Mouse (Mus musculus) spleen, adult 18-20 months (tissue): ENCODE measurements around the gene Gm20721.
A peak's percentile ranks its signal among the peaks of the same experiment; 100 is the strongest.
"Not testable (repeated sequence)": the region's sequence is repeated elsewhere in the genome, so short reads cannot be mapped to it uniquely, and the experiment has no call there.

ENCODE experiments used
- DNase-seq, 2 experiments: peaks; one replicate each; pipeline ENCODE4 v3.0.0; 2022; ENCODE audit warnings: mixed read lengths in 2 of 2

Gm20721 gene

DNA sequence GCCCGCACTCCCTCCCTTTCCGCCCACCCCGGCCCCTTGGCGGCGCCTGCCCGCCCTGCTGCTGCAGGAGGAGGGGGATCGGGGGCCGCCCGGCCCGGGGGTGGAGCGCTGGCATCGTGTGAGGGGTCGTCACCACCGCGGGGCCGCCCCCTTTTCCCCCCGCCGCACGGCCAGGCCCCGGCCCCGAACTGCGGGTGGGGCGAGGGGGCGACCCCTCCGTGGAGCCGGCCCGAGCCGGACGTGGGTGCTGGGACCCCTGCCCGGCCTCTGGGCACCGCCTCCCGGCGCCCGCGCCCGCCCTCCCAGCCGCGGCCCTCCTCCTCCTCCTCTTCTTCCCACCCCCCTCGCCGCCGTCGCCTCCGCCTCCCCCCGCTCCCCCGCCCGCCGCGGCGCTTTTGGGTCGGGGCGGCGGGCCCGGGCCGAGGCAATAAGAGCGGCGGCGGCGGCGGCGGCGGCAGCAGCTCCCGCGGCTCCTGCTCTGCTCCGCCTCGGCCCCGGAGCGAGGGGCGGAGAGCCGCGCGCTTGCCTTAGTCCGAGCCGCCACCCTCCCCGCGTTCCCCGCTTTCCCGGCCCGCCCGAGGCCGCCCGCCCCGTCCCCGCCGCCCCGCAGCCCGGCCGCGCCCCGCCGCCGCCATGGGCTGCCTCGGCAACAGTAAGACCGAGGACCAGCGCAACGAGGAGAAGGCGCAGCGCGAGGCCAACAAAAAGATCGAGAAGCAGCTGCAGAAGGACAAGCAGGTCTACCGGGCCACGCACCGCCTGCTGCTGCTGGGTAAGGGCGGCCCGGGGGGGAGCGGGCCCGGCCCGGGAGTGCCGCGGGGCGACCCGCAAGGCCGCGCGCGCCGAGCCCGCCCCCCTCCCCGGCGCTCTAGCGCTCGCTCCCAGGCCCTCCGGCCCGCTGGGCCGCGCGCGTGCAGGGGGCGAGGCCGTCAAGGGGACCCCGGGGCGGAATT, 16.6 kb downstream of the Gm20721 start:
- DNase-seq: peak; percentile 72 to 79

DNA sequence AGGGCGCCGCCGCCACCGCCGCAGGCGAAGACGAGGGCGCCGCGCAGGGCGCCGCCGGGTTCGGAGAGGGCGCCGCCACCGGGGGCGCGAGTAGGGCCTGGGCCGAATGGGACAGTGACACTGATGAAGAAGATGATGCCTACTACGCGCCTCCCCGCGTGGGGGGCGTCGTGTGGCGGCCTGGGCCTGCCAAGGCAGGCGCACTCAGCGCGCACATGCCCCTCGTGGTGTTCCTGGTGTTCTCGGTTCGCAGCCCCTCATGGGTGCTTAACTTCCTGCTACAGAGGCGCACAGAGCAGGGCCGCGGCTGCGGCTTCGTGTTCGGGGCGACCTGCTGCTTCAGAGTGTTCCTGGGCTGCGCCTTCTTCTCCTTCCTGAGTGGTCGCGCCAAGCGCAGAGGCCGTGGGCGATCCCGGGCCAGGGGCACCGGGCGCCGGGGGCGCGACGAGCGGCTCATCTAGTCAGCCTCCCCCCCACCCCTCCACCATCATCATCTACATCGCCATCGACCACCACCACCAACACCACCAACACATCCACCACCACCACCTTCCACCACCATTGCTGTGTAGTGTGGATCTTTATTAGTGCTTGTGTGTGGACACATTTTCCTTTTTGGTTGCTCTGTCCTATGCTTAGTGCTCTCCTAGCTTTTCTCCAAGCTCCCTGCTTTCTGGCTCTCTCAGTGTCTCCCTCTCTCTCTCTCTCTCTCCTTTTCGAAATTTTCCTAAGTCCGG, 17.4 kb downstream of the Gm20721 start:
- DNase-seq: peak; percentile 52 to 53

DNA sequence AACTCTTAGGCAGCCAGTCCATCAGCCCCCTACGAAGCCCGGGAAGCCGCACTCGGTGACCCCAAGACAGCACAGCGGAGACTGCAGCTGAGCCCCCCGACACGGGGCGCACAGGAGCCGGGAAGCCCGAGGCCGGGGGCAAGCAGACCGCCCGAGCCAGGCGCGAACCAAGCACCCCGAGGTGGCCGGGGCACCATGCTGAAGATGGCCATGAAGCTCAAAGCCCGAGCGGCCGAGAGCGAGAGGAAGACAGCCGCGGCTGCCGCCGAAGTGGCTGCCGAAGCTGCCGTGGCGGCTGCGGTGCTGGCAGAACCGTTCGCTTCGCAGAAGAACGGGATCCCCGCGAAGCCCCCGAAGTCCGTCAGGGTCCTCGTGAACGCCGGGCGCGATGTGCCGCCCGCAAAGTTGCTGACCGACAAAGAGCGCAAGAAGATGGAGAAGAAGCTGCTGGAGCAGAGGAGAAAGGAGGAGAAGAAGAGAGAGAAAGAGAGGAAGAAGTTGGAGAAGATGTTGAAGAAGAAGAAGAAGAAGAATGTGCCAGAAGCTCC, 18.1 kb downstream of the Gm20721 start:
- DNase-seq: peak; percentile 23 to 39

DNA sequence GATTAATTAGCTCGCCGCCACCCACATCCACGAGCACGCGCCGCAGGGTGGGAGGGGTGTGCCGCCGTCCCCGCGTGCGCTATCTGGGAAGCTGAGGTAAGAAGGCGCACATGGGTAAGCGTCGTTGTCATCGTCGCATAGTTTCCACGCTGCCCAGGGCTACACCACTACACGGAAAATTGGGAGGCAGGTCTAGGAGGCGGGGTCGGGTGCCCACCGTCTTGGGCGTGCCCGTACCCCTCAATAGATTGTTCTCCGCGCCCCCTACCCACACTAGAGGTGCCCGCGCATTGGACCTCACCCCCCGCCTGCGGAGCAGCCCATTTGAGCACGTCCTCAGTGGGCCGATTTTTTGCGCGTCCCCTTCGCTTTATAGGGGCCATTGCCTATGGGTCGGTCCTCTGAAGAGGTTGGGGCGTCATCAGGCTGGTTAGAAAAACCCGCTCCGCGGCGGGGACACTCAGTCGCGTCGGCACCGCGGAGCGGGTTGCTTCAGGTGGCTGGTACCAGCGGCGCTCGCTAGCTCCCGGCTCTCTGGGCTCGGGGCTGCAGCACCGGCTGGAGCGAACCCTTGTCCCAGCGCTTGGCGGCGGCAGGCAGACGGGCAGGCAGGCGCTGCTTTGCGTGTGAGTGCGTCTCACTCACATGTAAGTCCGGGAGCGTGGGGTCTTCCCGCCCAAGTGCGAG, 19.1 kb downstream of the Gm20721 start:
- peak; percentile 66 to 67 for DNase-seq

DNA sequence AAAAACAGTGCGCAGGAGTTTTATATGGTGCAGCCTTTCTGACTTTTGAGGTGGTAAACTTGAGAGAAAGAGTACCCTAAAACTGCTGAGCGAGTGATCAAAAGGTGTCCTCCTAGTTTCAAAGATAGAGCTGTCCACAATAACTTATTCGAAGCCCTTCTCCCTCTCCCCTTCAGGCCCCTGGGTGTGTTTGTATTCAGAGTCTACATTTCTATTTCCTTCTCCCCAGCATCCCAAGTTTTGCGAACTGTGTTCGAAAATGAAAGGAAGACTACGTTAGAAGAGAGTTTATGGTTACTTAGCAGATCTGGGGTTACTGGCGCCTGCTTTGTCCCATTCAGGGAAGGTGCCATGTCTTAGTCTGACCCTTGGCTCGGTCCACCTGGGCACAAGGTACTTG, 20.0 kb downstream of the Gm20721 start:
- DNase-seq: no peak

DNA sequence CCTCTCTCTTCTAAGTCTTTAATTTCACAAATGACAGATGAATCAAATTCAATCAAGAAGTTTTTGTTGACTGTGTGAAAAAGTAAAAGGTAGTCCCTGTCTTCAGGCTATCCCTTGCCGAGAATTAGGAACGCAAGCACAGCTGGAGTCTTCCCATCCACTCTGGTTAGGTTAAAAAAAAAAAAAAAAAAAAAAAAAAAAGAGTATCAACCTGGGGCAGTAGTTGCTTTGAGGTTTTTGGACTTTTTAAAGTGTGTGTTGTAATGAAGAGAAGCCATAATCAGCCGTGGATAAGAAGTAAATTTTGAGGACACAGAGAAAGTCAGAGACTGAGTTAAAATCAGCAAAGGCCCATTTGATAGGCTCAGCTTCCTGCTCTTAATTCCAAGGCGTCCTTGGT, 20.5 kb downstream of the Gm20721 start:
- no peak for DNase-seq

DNA sequence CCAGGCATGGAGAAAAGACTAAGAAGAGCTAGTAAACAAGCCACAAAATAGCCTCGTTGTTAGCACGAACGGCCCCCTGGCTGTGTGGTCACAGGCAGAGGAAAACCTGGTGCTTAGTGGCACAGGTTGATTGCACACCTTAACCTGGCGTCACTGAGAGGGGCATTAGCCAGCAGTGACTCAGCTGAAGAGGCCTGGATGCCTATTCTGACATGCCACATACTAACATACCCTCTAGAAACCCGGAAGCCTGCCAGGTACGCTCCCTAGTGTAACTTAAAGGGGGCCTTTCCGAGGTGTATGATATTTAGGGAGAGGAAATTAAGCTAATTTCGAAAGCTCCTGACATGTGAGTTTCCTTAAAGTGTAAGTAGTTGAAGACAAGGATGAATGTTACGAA, 29.9 kb downstream of the Gm20721 start:
- no peak for DNase-seq

DNA sequence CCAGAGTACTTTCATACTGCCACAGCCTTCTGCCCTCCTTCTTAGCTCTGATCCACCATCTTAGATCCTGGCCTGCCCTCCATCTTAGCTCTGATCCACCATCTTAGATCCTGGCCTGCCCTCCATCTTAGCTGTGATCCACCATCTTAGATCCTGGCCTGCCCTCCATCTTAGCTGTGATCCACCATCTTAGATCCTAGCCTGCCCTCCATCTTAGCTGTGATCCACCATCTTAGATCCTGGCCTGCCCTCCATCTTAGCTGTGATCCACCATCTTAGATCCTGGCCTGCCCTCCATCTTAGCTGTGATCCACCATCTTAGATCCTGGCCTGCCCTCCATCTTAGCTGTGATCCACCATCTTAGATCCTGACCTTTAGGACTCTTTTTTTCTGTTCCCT, 31.1 kb downstream of the Gm20721 start:
- not testable (repeated sequence) for DNase-seq

DNA sequence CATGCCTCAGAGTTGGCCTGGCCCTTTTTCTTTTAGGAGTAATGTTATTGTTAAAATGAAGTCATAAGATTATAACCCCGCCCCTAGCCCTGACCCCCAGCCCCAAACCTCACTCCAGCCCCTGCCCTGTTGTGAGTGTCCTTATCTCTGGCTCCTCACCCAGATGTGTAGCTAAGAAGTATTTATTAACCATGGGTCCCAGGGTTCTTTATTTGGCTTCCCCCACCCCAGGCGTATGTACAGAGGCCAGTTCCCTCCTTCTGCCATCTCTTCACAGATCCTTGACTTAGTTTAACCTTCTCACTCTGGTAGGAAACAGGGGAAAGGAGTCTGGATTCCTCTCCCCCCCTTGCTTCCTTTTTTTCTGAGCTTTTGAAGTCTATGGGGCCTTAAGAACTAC, 33.9 kb downstream of the Gm20721 start:
- no peak for DNase-seq

DNA sequence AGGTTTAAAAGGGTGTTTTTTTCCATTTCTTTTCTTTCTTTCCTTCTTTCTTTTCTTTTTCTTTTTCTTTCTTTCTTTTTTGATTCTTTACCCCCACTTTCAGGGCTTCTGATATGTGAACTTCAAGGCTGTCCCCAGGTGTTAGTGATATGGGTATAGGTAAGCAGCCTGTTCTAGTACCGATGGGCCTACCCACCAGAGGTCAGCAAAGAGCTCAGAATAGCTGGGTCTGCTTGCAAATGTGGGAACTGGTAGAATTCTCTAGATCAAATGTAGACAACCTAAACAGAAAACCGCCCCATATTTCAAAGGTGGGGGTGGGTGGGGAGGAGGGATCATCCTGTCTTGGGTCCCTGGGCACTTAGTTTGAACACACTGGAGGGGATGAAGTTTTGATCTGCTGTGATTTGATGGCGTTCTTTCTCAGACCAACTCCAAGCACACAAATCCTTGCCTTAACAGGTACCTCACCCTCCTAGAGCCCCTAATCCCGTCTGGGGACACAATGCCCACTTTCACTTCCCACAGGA, 34.3 kb downstream of the Gm20721 start:
- peak; percentile 70 to 83 for DNase-seq

DNA sequence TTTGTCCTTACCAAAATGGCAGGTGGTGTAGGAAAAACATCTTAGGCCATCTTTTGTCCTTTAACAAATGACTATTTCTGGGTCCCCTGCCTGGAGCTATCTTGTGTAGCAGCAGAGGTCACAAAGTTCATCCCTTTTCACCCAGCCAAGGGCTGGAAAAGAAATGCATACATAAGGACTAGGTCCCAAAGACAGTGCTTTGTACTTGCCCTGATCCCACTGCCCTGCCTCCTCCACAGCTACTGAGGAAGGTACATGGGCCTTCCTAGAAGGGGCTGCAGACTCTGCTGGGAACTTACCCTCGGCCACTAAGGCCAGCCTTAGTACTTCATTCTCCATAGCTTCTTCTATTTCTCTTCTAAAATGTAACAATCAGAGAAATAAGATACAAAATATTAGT, 34.9 kb downstream of the Gm20721 start:
- DNase-seq: no peak

DNA sequence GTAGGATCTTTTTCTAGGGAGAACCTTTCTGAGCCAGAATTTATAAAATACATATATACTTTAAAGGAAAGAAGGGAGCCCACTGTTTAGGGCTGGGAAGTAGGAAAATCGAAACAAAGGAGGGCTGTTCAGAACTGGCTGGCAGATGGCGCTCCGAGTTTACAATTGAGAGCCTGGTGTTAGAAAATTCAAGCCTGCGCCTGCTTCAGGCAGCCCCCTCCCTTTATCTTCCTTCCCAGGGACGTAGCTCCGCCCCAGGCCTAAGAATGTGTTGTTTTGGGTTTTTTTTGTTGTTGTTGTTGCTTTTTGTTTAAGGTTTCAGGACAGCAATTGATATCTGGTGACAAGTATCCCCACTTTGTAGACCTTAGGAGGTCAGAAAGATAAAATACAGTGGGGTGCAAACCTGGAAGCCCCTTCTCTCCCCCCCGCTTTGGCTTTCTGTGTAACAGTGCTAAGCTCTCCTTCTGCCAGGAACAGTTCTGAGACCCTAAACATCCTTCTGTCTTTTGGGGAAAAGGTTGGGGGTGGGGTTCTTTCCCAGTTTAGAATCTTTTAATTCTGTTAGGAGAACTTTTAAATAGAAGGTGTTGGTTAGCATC, 35.5 kb downstream of the Gm20721 start:
- peak; percentile 25 to 61 for DNase-seq

DNA sequence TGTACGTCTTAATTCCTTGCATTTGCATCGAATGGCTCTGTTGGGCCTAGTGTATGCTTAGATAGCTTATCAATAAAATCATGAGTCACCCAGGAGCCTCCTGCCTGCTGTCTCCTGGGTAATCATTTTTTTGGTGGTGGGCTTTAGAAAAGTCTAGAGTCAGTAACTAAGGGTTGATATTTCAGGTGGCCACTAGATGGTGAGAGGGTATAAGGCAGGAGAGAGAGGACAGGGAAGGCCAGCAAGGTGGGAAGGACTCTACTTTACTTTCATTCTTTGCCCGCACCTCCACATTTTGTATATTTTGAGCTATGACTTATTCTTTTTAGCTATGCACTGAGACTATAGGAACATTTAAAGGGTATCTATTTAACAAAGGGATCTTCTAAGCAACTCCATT, 38.6 kb downstream of the Gm20721 start:
- no peak for DNase-seq

DNA sequence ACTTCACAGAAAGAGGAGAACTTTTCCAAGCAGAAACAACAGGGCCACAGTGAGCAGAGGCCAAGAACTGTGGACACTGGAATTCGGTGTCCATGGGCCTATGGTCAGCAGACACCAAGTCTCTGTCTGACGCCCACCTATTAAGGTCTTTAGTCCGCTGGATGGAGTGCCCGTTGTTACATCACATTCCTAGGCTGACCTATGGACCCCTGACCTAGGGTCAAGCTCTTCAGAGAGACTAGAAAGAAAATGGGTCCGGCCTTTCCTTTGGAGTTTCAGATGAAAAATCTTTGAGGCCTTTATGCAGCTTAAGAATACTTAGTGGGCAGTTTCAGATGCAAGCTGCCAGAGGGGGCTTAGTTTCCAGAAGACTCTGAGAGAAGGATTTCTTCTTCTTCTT, 40.9 kb downstream of the Gm20721 start:
- no peak for DNase-seq

DNA sequence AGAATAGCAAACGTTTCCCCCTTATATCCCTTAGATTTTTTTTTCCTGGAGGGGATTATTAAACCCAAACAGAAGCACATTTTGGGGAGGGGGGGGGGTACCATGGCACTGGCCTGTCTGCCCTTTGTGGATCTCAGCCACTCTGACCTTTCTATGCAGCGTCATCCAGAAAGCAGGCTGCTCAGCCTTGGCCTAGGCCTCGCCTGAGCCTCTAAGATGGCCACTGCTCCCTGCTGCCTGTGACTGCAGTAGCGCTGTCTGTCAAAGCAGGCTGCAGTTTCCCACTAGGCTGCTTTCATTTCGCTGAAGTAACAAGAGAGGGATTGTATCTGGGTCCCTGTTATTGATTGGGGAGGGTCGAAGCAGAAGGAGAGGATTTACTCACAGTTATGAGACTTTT, 44.0 kb downstream of the Gm20721 start:
- DNase-seq: no peak

DNA sequence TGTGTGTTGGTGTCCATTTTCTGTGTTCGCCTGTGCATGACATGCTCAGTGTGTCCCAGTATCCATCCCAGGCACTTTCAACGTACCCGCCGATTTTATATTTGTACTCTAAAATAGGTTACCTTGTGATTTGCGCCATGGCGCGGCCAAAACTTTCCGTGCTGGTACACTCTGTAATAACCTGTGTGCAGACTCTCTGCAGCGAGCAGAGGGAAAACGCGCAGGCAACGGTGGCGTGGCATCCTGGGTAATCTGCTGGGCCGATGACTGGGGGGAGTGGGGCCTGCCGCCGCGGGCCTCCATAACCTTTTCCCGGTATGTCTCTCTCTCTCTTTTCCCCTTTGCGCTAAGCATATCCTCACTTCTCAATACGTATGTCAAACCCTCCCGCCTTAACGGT, 45.8 kb downstream of the Gm20721 start:
- DNase-seq: no peak

DNA sequence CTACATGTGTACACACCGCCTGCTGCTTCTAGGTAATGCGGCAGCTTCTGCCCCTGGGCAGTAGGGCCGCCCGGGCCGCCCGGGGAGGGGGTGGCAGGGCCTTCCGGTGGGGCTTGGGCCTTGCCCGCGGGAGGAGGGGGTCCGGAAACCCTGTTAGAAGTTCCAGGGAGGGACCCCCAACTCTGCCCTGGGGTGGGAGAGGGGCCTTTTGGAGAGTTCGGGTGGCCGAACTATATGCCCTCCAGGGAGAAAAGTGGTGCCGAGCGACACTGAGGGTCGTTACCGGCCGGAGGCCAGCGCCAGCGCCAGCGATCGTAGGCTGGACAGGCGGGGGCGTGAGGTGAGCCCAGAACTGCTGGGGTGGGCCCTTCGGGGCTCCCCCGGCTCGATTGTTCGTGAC, 46.3 kb downstream of the Gm20721 start:
- DNase-seq: no peak

DNA sequence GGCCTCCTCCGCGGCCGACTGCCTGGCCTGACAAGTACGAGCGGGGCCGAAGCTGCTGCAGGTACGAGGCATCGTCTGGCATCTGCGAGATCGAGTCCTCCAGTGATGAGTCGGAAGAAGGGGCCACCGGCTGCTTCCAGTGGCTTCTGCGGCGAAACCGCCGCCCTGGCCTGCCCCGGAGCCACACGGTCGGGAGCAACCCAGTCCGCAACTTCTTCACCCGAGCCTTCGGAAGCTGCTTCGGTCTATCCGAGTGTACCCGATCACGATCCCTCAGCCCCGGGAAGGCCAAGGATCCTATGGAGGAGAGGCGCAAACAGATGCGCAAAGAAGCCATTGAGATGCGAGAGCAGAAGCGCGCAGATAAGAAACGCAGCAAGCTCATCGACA, 46.7 kb downstream of the Gm20721 start:
- no peak for DNase-seq

DNA sequence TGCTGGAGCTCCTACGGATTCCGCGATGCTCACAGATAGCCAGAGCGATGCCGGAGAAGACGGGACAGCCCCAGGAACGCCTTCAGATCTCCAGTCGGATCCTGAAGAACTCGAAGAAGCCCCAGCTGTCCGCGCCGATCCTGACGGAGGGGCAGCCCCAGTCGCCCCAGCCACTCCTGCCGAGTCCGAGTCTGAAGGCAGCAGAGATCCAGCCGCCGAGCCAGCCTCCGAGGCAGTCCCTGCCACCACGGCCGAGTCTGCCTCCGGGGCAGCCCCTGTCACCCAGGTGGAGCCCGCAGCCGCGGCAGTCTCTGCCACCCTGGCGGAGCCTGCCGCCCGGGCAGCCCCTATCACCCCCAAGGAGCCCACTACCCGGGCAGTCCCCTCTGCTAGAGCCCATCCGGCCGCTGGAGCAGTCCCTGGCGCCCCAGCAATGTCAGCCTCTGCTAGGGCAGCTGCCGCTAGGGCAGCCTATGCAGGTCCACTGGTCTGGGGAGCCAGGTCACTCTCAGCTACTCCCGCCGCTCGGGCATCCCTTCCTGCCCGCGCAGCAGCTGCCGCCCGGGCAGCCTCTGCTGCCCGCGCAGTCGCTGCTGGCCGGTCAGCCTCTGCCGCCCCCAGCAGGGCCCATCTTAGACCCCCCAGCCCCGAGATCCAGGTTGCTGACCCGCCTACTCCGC, 47.3 kb downstream of the Gm20721 start:
- DNase-seq: no peak

DNA sequence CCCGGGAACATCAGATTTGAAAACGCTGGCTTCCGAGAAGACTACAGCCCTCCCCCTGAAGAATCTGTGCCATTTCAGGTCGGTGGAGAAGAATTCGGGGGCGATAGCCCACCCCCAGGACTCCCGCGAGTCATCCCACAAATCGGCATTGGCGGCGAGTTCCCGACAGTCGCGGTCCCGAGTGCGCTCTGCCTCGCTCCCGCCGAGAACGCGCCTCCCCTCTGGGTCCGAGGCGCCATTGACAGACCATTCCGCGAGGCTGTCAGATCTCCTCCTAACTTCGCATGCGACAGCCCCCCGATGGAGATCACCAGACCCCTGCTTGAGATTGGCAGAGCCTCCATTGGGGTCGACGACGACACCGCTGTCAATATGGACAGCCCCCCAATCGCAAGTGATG, 48.0 kb downstream of the Gm20721 start:
- DNase-seq: no peak

DNA sequence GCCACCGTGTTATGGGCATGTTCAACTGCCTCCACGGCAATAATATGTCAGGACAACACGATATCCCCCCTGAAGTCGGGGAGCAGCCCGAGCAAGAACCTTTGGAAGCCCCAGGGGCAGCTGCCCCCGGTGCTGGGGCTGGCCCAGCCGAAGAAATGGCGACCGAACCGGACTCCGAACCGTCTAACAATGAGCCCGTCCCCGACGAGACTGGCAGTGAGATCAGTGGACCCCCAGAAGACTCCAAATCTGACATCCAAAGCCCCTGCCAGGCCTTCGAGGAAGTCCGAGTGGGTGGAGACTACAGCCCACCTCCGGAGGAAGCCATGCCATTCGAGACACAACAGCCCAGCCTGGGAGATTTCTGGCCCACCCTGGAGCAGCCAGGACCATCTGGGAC, 48.7 kb downstream of the Gm20721 start:
- DNase-seq: no peak

DNA sequence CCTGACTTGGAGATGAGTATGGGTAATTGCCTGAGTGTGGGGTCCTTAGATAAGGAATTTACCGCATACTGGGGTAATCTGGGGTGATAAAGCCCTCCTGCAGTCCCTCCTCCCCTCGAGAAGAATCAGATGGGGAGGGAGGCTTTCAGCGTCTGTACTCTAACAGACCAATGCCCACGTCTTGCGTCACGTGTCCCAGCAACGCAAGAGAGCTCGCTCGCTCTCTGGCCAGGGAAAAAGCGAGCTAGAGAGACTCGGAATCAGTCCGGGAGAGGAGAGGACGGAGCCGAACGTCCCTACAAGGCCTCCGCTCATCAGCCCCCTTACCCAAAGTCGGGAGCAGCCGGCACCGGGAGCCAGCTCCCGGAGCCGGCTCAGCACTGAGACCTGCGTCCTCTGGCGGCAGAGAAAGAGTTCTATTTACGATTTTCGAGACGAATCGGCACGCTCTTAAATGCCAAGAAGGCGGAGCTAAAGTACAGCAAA, 49.4 kb downstream of the Gm20721 start:
- no peak for DNase-seq
